Mouse (Mus musculus): ENCODE results near the gene Stim1.
"Not testable (repeated sequence)": the region's sequence is repeated elsewhere in the genome, so short reads cannot be mapped to it uniquely, and the experiment has no call there.

Gene Stim1

GRCm38 (mm10) chr7:102249896-102250630 is 17.5 kb upstream of the Stim1 start:
- DNase-seq (ENCODE audit: low spot score): peak; percentile 74

- DNase-seq (ENCODE audit: low spot score): peak; percentile 93
Measured at GRCm38 (mm10) chr7:102250631-102251214, 16.9 kb upstream of the Stim1 start.

GRCm38 (mm10) chr7:102253631-102254030 is 14.0 kb upstream of the Stim1 start:
- DNase-seq (ENCODE audit: low spot score): no peak

GRCm38 (mm10) chr7:102255954-102256353 is 11.7 kb upstream of the Stim1 start, which contains the start of gene Rhog:
Rhog (minus strand) TSS chr7:102256054.
- no peak for DNase-seq (ENCODE audit: low spot score)

- DNase-seq (ENCODE audit: low spot score): no peak
Measured at GRCm38 (mm10) chr7:102256636-102257035, 11.0 kb upstream of the Stim1 start.

- peak; percentile 79 for DNase-seq (ENCODE audit: low spot score)
Measured at GRCm38 (mm10) chr7:102258189-102258588, 9.4 kb upstream of the Stim1 start.

- DNase-seq (ENCODE audit: low spot score): no peak
Measured at GRCm38 (mm10) chr7:102258753-102259152, 8.9 kb upstream of the Stim1 start.

- no peak for DNase-seq (ENCODE audit: low spot score)
Measured at GRCm38 (mm10) chr7:102259716-102260479, 7.7 kb upstream of the Stim1 start.

- no peak for DNase-seq (ENCODE audit: low spot score)
Measured at GRCm38 (mm10) chr7:102260518-102260917, 7.1 kb upstream of the Stim1 start.

- DNase-seq (ENCODE audit: low spot score): no peak
Measured at GRCm38 (mm10) chr7:102263020-102263419, 4.6 kb upstream of the Stim1 start.

GRCm38 (mm10) chr7:102266021-102266400 is 1.6 kb upstream of the Stim1 start:
- not testable (repeated sequence) for DNase-seq (ENCODE audit: low spot score)

- DNase-seq (ENCODE audit: low spot score): no peak
Measured at GRCm38 (mm10) chr7:102266401-102267042, 1.1 kb upstream of the Stim1 start.

GRCm38 (mm10) chr7:102267113-102267579 is 460 bp upstream of the Stim1 start:
- peak; percentile 98 for DNase-seq (ENCODE audit: low spot score)

- no peak for DNase-seq (ENCODE audit: low spot score)
Measured at GRCm38 (mm10) chr7:102268395-102268748, 766 bp downstream of the Stim1 start.

GRCm38 (mm10) chr7:102272422-102272948 is 4.9 kb downstream of the Stim1 start:
- DNase-seq (ENCODE audit: low spot score): no peak

GRCm38 (mm10) chr7:102281403-102281802 is 13.8 kb downstream of the Stim1 start:
- DNase-seq (ENCODE audit: low spot score): no peak

GRCm38 (mm10) chr7:102282261-102282660 is 14.7 kb downstream of the Stim1 start:
- no peak for DNase-seq (ENCODE audit: low spot score)

- no peak for DNase-seq (ENCODE audit: low spot score)
Measured at GRCm38 (mm10) chr7:102289466-102289865, 21.9 kb downstream of the Stim1 start.

- no peak for DNase-seq (ENCODE audit: low spot score)
Measured at GRCm38 (mm10) chr7:102292228-102292627, 24.6 kb downstream of the Stim1 start.

GRCm38 (mm10) chr7:102293234-102293633 is 25.6 kb downstream of the Stim1 start:
- DNase-seq (ENCODE audit: low spot score): peak; percentile 18

- DNase-seq (ENCODE audit: low spot score): no peak
Measured at GRCm38 (mm10) chr7:102300761-102301160, 33.2 kb downstream of the Stim1 start.

- no peak for DNase-seq (ENCODE audit: low spot score)
Measured at GRCm38 (mm10) chr7:102302471-102302870, 34.9 kb downstream of the Stim1 start.
